Mouse (Mus musculus) brain, embryonic 14.5 days (tissue): Measurements from ENCODE around the gene Traf2.

Experiments used
- CTCF ChIP-seq: fragments of 200-500 bp; IDR thresholded peaks from 2 replicates; pipeline ENCODE4 v1.5.1; 2012; ENCODE audit warnings: inconsistent platforms, mild to moderate bottlenecking, moderate library complexity, borderline replicate concordance; ENCODE audit not compliant: insufficient read depth, insufficient read length; ENCODE audit errors: extremely low read depth
- POLR2A ChIP-seq: fragments of 200-500 bp; IDR thresholded peaks from 2 replicates; pipeline ENCODE4 v1.6.1; 2012; ENCODE audit warnings: mild to moderate bottlenecking, inconsistent platforms, borderline replicate concordance; ENCODE audit not compliant: poor library complexity, insufficient read depth, insufficient read length, severe bottlenecking; ENCODE audit errors: extremely low read depth

DNA sequence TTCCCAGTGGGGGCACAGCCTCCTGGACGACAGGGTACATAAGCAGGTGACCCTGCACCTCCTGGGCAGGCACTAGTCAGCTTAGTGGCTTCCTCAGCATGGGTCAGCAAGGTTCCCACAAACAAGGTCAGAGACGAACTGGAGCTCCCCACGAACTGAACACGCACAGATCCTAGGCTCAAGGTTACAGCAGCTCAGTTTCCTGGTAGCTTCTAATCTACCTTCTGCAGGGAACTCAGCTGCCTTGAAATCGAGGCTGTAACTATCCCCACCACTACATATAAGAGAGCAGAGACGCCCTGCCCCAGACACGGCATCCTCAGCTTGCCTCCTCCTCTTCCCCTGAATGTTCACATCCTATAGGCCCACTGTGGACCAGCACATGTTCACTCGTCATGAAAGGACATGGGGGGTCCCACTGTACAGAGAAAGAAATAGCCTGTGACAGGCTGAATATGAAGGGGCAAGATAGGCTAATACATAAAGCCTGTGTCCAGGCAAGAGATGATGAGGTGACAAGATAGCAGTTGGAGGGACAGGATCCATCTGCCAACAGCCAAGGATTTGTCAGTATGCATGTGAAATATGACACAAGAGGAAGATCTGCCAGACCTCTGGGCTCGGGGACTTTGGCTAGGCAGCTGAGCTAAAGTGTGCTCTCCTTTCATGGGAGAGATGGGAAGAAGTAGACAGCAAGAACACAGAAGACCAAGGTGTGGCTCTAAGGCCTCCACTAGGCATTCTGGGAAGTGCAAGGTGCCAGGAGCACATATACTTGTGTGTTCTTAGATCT lies 20.0 kb downstream of the Traf2 start:
- TF ChIP-seq CTCF, result no peak
- TF ChIP-seq POLR2A, result no peak
